Mouse (Mus musculus): Measurements from ENCODE around the gene Pxk. TPM values are rescaled to one million over a fixed set of nuclear protein-coding genes. Genes with fewer than 3 reads are reported as not detected.

Pxk gene
- polyA plus RNA-seq, 1 experiment: 10.5 TPM

DNA sequence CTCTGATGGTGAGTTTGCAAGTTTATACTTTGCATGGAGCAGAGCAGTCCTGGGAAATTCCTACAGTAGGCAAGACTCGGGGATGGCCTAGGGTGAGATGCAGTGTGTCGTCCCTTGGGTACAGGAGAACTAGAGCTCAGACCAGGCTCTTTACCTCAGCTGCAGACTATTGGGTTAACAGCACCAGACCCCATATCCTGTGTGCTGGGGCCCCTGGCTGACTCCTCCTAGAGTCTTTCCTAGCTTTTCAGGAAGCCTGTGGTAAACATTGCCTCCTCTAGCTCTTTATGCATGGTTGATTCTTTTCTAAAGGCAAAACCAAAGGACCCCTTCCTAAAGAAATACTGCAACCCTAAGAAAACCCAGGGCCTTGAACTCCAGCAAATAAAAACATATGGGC lies 43.1 kb downstream of the Pxk start:
- H3ac ChIP-seq (ENCODE audit: control insufficient read depth, insufficient read length): no peak overlapping the region
- no peak overlapping the region for H3K4me2 ChIP-seq (ENCODE audit: low read depth)
- TF ChIP-seq MYOD1 (IDR thresholded peaks at IDR 0.05; ENCODE audit: control insufficient read depth in 1 of 3, insufficient read length in 2 of 3, low read depth in 2 of 3) (no peak), TCF3 (IDR thresholded peaks at IDR 0.05; ENCODE audit: insufficient read length, low read depth) (no peak), POLR2A (IDR thresholded peaks at IDR 0.05; ENCODE audit: insufficient read length, low read depth) (no peak), CEBPB (IDR thresholded peaks at IDR 0.05; ENCODE audit: insufficient read depth, poor library complexity, severe bottlenecking) (no peak), MAX (IDR thresholded peaks at IDR 0.05; ENCODE audit: low read depth) (no peak), E2F4 (IDR thresholded peaks at IDR 0.05; ENCODE audit: insufficient read depth) (no peak), POLR2AphosphoS2 (IDR thresholded peaks at IDR 0.05; ENCODE audit: insufficient read length, low read depth) (no peak), MYOG (IDR thresholded peaks at IDR 0.05; ENCODE audit: control insufficient read depth in 1 of 3, insufficient read depth in 1 of 3, insufficient read length in 2 of 3, low read depth in 2 of 3) (no peak), USF1 (IDR thresholded peaks at IDR 0.05; ENCODE audit: low read depth) (no peak), SRF (IDR thresholded peaks at IDR 0.05; ENCODE audit: control insufficient read depth, insufficient read length, low read depth) (no peak), REST (IDR thresholded peaks at IDR 0.05; ENCODE audit: insufficient read depth, insufficient read length) (no peak), TCF12 (IDR thresholded peaks at IDR 0.05; ENCODE audit: insufficient read depth, poor library complexity, severe bottlenecking) (no peak)
- H3K79me2 ChIP-seq (ENCODE audit: control insufficient read depth, insufficient read depth): no peaks in the 10 kb centered on the region
- no peak overlapping the region for H3K4me3 ChIP-seq
- H3K36me3 ChIP-seq (ENCODE audit: control insufficient read depth, insufficient read depth): peaks cover 13% of the 10 kb centered on the region
- no peaks in the 10 kb centered on the region for H3K27me3 ChIP-seq (ENCODE audit: control insufficient read depth, insufficient read depth, insufficient read length)

DNA sequence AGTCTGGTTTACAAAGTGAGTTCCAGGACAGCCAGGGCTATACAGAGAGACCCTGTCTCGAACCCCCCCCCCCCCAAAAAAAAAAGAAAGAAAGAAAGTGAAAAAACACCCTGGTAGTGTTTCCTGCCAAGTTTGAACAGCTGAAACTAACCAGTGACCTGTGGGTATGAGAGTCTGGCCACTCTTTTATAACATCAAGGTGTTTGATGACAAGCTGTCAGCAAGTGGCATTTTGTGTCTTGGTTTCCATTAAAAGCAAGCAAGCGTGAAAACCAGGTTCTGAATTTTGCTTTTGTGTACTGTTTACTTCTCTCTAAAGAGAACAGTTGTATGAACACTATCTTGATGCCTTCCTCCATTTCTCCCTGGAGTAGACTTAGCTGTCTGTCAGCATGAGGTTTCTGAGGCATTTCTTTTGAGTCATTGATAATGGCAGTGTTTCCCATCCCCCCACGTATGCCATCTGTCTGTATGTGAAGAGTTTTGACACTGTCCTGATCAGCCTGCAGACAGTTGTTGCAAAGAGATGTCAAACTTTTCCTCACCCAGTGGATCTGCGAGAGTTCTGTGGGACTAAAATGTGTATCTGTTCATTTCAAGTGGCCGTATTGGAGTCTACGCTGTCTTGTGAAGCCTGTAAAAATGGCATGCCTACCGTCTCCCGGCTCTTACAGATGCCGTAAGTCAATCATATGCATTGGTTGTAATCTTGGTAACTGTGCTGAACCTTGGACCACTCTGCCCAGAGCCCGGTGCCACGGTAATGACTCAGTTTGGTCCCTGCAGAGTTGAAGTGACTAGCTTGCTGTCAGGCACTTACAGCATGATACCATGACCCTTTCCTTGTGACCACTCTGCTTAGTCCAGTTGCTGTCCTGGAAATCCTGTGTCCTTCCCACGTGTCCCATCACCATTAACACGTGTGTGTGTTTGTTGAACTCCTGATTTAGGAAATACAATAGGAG lies 47.9 kb downstream of the Pxk start:
- peaks cover 9% of the 10 kb centered on the region for H3K36me3 ChIP-seq (ENCODE audit: control insufficient read depth, insufficient read depth)
- H3K79me2 ChIP-seq (ENCODE audit: control insufficient read depth, insufficient read depth): no peaks in the 10 kb centered on the region
- H3ac ChIP-seq (ENCODE audit: control insufficient read depth, insufficient read length): no peak overlapping the region
- TF ChIP-seq TCF3 (IDR thresholded peaks at IDR 0.05; ENCODE audit: insufficient read length, low read depth) (no peak), CEBPB (IDR thresholded peaks at IDR 0.05; ENCODE audit: insufficient read depth, poor library complexity, severe bottlenecking) (no peak), POLR2AphosphoS2 (IDR thresholded peaks at IDR 0.05; ENCODE audit: insufficient read length, low read depth) (no peak), POLR2A (IDR thresholded peaks at IDR 0.05; ENCODE audit: insufficient read length, low read depth) (no peak), SRF (IDR thresholded peaks at IDR 0.05; ENCODE audit: control insufficient read depth, insufficient read length, low read depth) (no peak), MYOD1 (IDR thresholded peaks at IDR 0.05; ENCODE audit: control insufficient read depth in 1 of 3, insufficient read length in 2 of 3, low read depth in 2 of 3) (no peak), TCF12 (IDR thresholded peaks at IDR 0.05; ENCODE audit: insufficient read depth, poor library complexity, severe bottlenecking) (no peak), MYOG (IDR thresholded peaks at IDR 0.05; ENCODE audit: control insufficient read depth in 1 of 3, insufficient read depth in 1 of 3, insufficient read length in 2 of 3, low read depth in 2 of 3) (no peak), USF1 (IDR thresholded peaks at IDR 0.05; ENCODE audit: low read depth) (no peak)
- H3K27me3 ChIP-seq (ENCODE audit: control insufficient read depth, insufficient read depth, insufficient read length): no peaks in the 10 kb centered on the region
- no peak overlapping the region for H3K4me3 ChIP-seq
- H3K4me2 ChIP-seq (ENCODE audit: low read depth): no peak overlapping the region

- Histone ChIP-seq H3K4me3 (no peak overlapping the region), H3K4me2 (ENCODE audit: low read depth) (no peak overlapping the region), H3K79me2 (ENCODE audit: control insufficient read depth, insufficient read depth) (no peaks in the 10 kb centered on the region), H3K36me3 (ENCODE audit: control insufficient read depth, insufficient read depth) (peaks cover 7% of the 10 kb centered on the region), H3ac (ENCODE audit: control insufficient read depth, insufficient read length) (no peak overlapping the region), H3K27me3 (ENCODE audit: control insufficient read depth, insufficient read depth, insufficient read length) (no peaks in the 10 kb centered on the region)
- TF ChIP-seq MYOD1 (IDR thresholded peaks at IDR 0.05; ENCODE audit: control insufficient read depth in 1 of 3, insufficient read length in 2 of 3, low read depth in 2 of 3): no peak
- TF ChIP-seq USF1 (IDR thresholded peaks at IDR 0.05; ENCODE audit: low read depth): no peak
- TF ChIP-seq E2F4 (IDR thresholded peaks at IDR 0.05; ENCODE audit: insufficient read depth): no peak
- no peak for TF ChIP-seq MAX (IDR thresholded peaks at IDR 0.05; ENCODE audit: low read depth)
- no peak for TF ChIP-seq SRF (IDR thresholded peaks at IDR 0.05; ENCODE audit: control insufficient read depth, insufficient read length, low read depth)
- no peak for TF ChIP-seq POLR2A (IDR thresholded peaks at IDR 0.05; ENCODE audit: insufficient read length, low read depth)
These were observed 48.7 kb downstream of the Pxk start for GRCm38 (mm10) chr14:8146611-8147223.

- no peaks in the 10 kb centered on the region for H3K27me3 ChIP-seq (ENCODE audit: control insufficient read depth, insufficient read depth, insufficient read length)
- H3K4me3 ChIP-seq: no peak overlapping the region
- H3ac ChIP-seq (ENCODE audit: control insufficient read depth, insufficient read length): no peak overlapping the region
- TF ChIP-seq MYOD1 (IDR thresholded peaks at IDR 0.05; ENCODE audit: control insufficient read depth in 1 of 3, insufficient read length in 2 of 3, low read depth in 2 of 3) (no peak), POLR2A (IDR thresholded peaks at IDR 0.05; ENCODE audit: insufficient read length, low read depth) (no peak), E2F4 (IDR thresholded peaks at IDR 0.05; ENCODE audit: insufficient read depth) (no peak), MAX (IDR thresholded peaks at IDR 0.05; ENCODE audit: low read depth) (no peak), TCF3 (IDR thresholded peaks at IDR 0.05; ENCODE audit: insufficient read length, low read depth) (no peak), CEBPB (IDR thresholded peaks at IDR 0.05; ENCODE audit: insufficient read depth, poor library complexity, severe bottlenecking) (no peak), SRF (IDR thresholded peaks at IDR 0.05; ENCODE audit: control insufficient read depth, insufficient read length, low read depth) (no peak), MYOG (IDR thresholded peaks at IDR 0.05; ENCODE audit: control insufficient read depth in 1 of 3, insufficient read depth in 1 of 3, insufficient read length in 2 of 3, low read depth in 2 of 3) (no peak), REST (IDR thresholded peaks at IDR 0.05; ENCODE audit: insufficient read depth, insufficient read length) (no peak), USF1 (IDR thresholded peaks at IDR 0.05; ENCODE audit: low read depth) (no peak), POLR2AphosphoS2 (IDR thresholded peaks at IDR 0.05; ENCODE audit: insufficient read length, low read depth) (no peak), TCF12 (IDR thresholded peaks at IDR 0.05; ENCODE audit: insufficient read depth, poor library complexity, severe bottlenecking) (no peak)
- no peaks in the 10 kb centered on the region for H3K79me2 ChIP-seq (ENCODE audit: control insufficient read depth, insufficient read depth)
- H3K4me2 ChIP-seq (ENCODE audit: low read depth): no peak overlapping the region
- peaks cover 7% of the 10 kb centered on the region for H3K36me3 ChIP-seq (ENCODE audit: control insufficient read depth, insufficient read depth)
These were observed 50.8 kb downstream of the Pxk start for GRCm38 (mm10) chr14:8148842-8149241.
